Mouse (Mus musculus) midbrain, embryonic 11.5 days (tissue): Measurements from ENCODE around the gene Elmo1. TPM values are rescaled to one million over a fixed set of nuclear protein-coding genes. Genes with fewer than 3 reads are reported as not detected.

ENCODE experiments used
- ATAC-seq: fragments of 200-750 bp; cut with Nextera tagmentation; 2 replicates; pipeline ENCODE4 v1.8.0; 2017; ENCODE audit warnings: moderate TSS enrichment, moderate library complexity; ENCODE audit not compliant: low FRiP score
- DNase-seq: peaks from one replicate; pipeline ENCODE4 v3.0.0; 2015; ENCODE audit warnings: low spot score; ENCODE audit errors: missing footprints
- H3K27ac ChIP-seq: fragments of 300-500 bp; sonication (generic); 2 replicates; pipeline ENCODE4 v1.5.1; 2014; ENCODE audit warnings: low read depth, low read length
- H3K27me3 ChIP-seq: fragments of 300-500 bp; sonication (generic); 2 replicates; pipeline ENCODE4 v1.6.1; 2014; ENCODE audit warnings: mild to moderate bottlenecking, low read length, moderate library complexity, mixed read lengths; ENCODE audit not compliant: control insufficient read depth, insufficient read depth
- H3K36me3 ChIP-seq: fragments of 300-500 bp; sonication (generic); 2 replicates; pipeline ENCODE4 v1.6.1; 2014; ENCODE audit warnings: mild to moderate bottlenecking, low read length, moderate library complexity, mixed read lengths; ENCODE audit not compliant: control insufficient read depth, insufficient read depth
- H3K4me1 ChIP-seq: fragments of 300-500 bp; sonication (generic); 2 replicates; pipeline ENCODE4 v1.6.1; 2014; ENCODE audit warnings: low read length; ENCODE audit not compliant: control insufficient read depth, insufficient read depth
- H3K4me2 ChIP-seq: fragments of 300-500 bp; sonication (generic); 2 replicates; pipeline ENCODE4 v1.6.1; 2014; ENCODE audit warnings: mild to moderate bottlenecking, moderate library complexity
- H3K4me3 ChIP-seq: fragments of 300-500 bp; sonication (generic); 2 replicates; pipeline ENCODE4 v1.5.1; 2014; ENCODE audit warnings: low read depth, low read length
- H3K9ac ChIP-seq: fragments of 300-500 bp; sonication (generic); 2 replicates; pipeline ENCODE4 v1.6.1; 2014; ENCODE audit warnings: low read length
- H3K9me3 ChIP-seq: fragments of 300-500 bp; sonication (generic); 2 replicates; pipeline ENCODE4 v1.6.1; 2016; ENCODE audit warnings: low read length; ENCODE audit not compliant: control insufficient read depth
- WGBS: fragments of 180-500 bp; shearing (Covaris S2); extraction: QIAGEN DNeasy Blood & Tissue Kit; methylation state at CpG from one replicate; pipeline ENCODE4 v1.1.7; 2014; 5-methylcytosine and 5-hydroxymethylcytosine counted together
- polyA plus RNA-seq: library from polyadenylated mRNA; unstranded; fragments of >200 nt; fragmentation: Nextera tagmentation; extraction: Ambion mirVana; gene quantifications from 2 replicates; pipeline ENCODE4 v1.2.1, GENCODE M21; 2014

Elmo1 gene
- polyA plus RNA-seq, 1 experiment from 2014 or later: 19.1 TPM

DNA sequence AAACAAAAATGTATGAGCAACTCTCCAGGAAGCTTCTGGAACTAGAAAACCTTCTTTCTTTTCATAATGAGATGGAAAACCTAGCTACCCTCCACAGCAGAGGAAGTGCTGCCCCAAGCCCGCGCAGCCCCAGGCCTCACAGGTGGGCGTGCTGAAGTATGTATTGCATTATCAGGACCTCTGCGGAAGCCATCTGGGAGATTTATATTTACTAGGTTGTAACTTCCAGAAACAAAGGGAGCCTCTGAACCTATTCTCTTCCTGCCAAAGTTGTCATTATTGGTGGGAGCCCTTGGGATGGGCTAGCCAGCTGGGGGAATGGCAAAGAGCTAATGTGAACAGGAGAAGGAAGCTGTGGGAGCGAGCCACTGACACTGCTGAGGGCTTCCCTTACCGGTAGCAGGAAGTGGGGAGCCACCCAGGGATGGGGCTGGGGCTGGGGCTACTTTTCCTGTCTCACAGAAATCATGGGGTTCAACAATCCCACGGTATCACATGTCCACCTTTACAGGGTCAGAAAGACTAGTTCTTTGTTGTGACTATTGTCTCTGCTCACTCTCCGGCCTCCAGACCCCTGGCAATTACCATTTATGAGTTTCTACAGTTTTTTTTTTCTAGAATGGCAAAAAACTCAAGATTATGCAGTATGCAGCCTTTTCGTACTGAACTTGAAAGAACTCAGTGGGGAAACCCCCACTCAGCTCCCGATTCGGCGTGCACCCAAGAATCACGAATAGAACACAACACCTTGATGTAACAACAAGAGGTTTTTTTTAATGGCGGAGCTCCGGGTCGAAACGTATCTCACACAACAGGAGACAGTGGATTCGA lies 44.2 kb downstream of the Elmo1 start:
- H3K27me3 ChIP-seq: no peaks in the 10 kb centered on the region
- WGBS: 88% methylated on average over 18 of the region's 18 CpGs
- no peak overlapping the region for H3K4me3 ChIP-seq
- ATAC-seq: no peak
- H3K4me2 ChIP-seq: no peak overlapping the region
- no peak for DNase-seq
- H3K36me3 ChIP-seq: no peaks in the 10 kb centered on the region
- H3K9me3 ChIP-seq: no peaks in the 10 kb centered on the region
- H3K4me1 ChIP-seq: 0 out of 2 replicates have a peak, but pooled peaks cover 2% of the 10 kb centered on the region
- H3K9ac ChIP-seq: no peak overlapping the region
- no peak overlapping the region for H3K27ac ChIP-seq

DNA sequence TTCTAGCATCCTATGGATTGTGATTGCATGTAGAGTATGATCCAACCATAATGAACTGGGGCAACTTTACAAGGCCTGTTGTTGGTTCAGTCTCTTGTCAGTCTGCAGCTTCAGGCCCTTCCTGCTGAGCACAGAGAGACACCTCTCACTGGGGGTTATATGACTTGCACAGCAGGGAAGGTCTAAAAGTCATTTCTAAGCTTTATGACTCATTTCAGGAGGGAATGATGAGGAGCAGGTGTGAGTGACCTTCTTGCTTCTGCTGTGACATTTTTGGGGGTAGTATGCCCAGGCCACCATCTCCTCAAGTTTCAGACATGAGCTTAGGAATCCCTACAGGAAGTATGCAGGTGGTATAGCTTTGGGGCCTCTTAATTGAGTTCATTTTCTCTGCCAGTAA lies 46.4 kb downstream of the Elmo1 start:
- H3K36me3 ChIP-seq: no peaks in the 10 kb centered on the region
- 0 out of 2 replicates have a peak, but pooled peaks cover 2% of the 10 kb centered on the region for H3K4me1 ChIP-seq
- H3K27ac ChIP-seq: no peak overlapping the region
- ATAC-seq (no peak), DNase-seq (no peak)
- no peak overlapping the region for H3K9ac ChIP-seq
- H3K4me2 ChIP-seq: no peak overlapping the region
- no peaks in the 10 kb centered on the region for H3K27me3 ChIP-seq
- H3K9me3 ChIP-seq: no peaks in the 10 kb centered on the region
- H3K4me3 ChIP-seq: no peak overlapping the region

DNA sequence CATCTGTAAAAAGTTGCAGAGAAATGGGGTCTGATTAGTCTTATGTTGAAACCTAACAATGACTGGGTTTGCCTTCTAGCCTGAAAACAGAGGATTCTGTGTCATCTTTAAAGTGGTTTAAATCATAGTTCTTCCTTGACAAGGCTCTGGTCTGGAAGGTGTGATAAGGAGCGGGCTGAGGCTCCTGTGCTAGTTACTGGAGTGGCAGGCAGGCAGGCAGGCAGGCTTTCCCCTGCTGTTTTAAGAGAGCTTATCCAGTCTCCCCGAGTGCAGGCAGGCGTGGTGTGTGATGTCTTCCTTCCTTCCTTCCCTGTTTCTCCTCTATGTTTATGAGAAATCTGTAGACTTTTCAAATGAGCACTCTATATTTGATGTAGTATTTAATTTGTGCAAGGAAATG lies 48.1 kb downstream of the Elmo1 start:
- 42% methylated on average over 3 of the region's 3 CpGs for WGBS
- Histone ChIP-seq H3K4me2 (no peak overlapping the region), H3K4me3 (no peak overlapping the region), H3K9ac (no peak overlapping the region), H3K36me3 (no peaks in the 10 kb centered on the region), H3K27ac (no peak overlapping the region), H3K4me1 (0 out of 2 replicates have a peak, but pooled peaks cover 4% of the 10 kb centered on the region), H3K9me3 (no peaks in the 10 kb centered on the region), H3K27me3 (no peaks in the 10 kb centered on the region)
- no peak for DNase-seq
- no peak for ATAC-seq

DNA sequence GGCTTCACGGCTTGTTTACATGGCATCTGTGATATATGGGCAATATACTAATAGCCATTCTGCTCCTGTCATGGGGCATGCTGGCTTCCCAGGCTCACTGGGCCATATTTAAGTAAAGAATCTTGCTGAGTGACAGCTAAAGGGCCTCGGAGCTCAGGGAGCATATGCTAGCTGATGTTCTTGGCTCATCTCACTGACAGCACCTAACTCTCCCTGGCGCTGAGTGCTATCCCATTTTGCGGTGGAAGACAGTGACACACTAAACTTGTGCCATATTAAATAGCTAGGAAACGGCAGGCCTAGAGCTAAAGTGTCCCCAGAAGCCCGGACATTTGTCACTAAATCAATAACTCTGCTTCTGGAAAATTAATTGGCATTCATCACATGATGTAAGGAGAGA lies 48.7 kb downstream of the Elmo1 start:
- Histone ChIP-seq H3K4me2 (no peak overlapping the region), H3K4me1 (0 out of 2 replicates have a peak, but pooled peaks cover 2% of the 10 kb centered on the region), H3K9me3 (no peaks in the 10 kb centered on the region), H3K27ac (no peak overlapping the region), H3K27me3 (no peaks in the 10 kb centered on the region), H3K36me3 (no peaks in the 10 kb centered on the region), H3K4me3 (no peak overlapping the region), H3K9ac (no peak overlapping the region)
- ATAC-seq (no peak), DNase-seq (no peak)
- WGBS: 83% methylated on average over 6 of the region's 6 CpGs

DNA sequence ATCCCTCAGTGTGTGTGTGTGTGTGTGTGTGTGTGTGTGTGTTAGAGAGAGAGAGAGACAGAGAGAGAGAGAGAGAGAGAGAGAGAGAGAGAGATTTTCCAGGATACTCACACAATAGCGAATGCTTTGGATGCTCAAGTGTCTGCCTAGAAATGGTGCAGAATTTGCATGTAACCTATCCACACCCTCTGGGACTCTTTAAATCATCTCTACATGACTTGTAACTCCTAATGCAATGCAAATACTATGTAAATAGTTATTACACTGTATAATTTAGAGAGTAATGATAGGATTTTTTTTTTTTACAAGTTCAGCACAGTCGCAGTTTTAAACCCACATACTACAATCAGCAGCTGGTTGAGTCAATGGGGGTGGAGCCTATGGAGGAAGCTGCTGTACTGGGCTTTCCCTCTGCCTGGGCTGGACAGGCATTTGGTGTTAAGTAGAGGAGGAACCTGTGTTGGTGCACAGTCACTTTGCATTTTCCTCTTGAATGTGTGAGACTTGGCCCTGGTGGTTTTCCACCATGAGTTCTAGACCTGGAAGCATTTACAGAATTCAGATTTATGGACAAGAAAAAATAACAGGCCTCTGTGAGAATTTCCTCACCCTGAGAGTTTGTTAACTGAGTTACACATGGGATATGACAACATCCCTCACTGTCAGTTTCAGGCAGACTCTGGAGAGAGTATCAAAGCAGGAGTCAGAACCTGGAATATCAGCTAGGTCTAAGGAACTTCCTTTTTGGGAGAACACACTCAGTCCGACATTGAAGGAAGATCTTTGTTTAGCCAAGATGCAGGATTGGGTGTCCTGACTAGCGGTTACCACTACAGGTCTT lies 49.6 kb downstream of the Elmo1 start:
- Histone ChIP-seq H3K36me3 (no peaks in the 10 kb centered on the region), H3K9ac (no peak overlapping the region), H3K9me3 (no peaks in the 10 kb centered on the region), H3K4me2 (no peak overlapping the region), H3K27me3 (no peaks in the 10 kb centered on the region), H3K27ac (no peak overlapping the region), H3K4me1 (0 out of 2 replicates have a peak, but pooled peaks cover 2% of the 10 kb centered on the region), H3K4me3 (no peak overlapping the region)
- 82% methylated on average over 4 of the region's 4 CpGs for WGBS
- no peak for ATAC-seq
- no peak for DNase-seq

DNA sequence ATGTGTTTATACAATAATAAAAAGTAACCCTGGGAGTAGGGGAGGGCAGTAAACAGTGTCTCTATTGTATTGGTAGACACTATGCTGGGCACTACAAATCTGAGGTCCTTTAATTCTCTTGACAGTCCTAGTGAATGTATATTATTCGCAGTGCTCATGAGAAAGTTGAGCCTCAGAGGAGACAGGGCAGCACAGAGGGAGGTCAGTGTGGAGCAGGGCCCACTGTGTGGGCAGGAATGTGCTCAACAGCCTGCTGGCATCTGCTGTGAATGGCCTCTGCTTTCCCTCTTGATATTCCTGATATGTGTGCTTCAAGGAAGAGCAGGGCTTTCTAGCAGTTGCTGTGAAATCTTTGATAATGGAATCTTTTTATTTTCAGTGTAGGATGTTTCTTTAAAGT lies 52.2 kb downstream of the Elmo1 start:
- Histone ChIP-seq H3K9me3 (no peaks in the 10 kb centered on the region), H3K4me2 (no peak overlapping the region), H3K36me3 (no peaks in the 10 kb centered on the region), H3K4me1 (0 out of 2 replicates have a peak, but pooled peaks cover 2% of the 10 kb centered on the region), H3K4me3 (no peak overlapping the region), H3K9ac (no peak overlapping the region), H3K27me3 (no peaks in the 10 kb centered on the region; the same call in 1 of the 2 replicates), H3K27ac (no peak overlapping the region)
- WGBS: 49% methylated on average over 1 of the region's 1 CpGs
- ATAC-seq (no peak), DNase-seq (no peak)

DNA sequence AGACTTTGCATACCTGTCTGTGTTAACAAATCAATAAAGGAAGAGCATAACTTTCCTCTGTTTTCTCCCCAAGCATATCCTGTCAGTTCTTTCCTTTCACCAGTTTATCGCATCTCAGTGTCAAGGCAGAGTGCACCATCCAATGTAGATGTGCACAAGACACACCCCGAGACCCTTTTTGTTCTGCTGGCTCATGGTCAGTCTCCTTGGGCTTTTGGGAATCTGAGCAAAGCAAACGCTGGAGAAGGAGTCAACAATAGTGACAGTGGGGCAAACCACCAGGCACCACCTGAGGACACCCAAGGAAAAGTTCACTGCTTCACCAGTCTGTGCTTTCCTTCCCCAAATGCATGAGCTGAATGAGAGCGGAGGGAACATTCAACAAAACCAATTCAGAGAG lies 56.5 kb downstream of the Elmo1 start:
- DNase-seq (no peak), ATAC-seq (no peak)
- Histone ChIP-seq H3K27me3 (no peaks in the 10 kb centered on the region; the same call in 1 of the 2 replicates), H3K36me3 (no peaks in the 10 kb centered on the region), H3K4me2 (no peak overlapping the region), H3K27ac (no peak overlapping the region), H3K9ac (no peak overlapping the region), H3K4me3 (no peak overlapping the region), H3K9me3 (no peaks in the 10 kb centered on the region), H3K4me1 (0 out of 2 replicates have a peak, but pooled peaks cover 2% of the 10 kb centered on the region)
- WGBS: 94% methylated on average over 4 of the region's 4 CpGs

DNA sequence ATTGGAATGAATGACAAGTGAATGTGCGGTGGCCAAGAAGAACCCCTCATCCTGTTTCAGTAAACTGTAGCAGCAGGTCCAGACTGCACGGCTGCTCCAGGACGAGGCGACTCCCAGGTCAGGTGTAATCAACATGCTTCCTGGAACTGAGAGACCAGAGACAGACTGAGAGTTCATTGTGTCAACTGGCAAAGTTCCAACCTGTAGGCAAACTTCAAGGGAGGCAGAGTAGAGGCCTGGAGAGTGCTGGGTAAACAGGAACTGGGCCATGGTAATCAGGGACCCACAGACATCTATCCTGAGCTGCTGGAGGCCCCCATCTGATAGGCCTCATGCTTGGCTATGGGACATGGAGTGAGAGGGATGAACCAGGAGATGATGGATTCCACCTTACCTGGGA lies 57.3 kb downstream of the Elmo1 start:
- H3K9ac ChIP-seq: no peak overlapping the region
- 91% methylated on average over 4 of the region's 4 CpGs for WGBS
- no peak overlapping the region for H3K4me2 ChIP-seq
- DNase-seq (no peak), ATAC-seq (no peak)
- H3K4me3 ChIP-seq: no peak overlapping the region
- H3K36me3 ChIP-seq: no peaks in the 10 kb centered on the region
- H3K27me3 ChIP-seq: no peaks in the 10 kb centered on the region; the same call in 1 of the 2 replicates
- no peaks in the 10 kb centered on the region for H3K9me3 ChIP-seq
- no peaks in the 10 kb centered on the region for H3K4me1 ChIP-seq
- no peak overlapping the region for H3K27ac ChIP-seq
